Mouse (Mus musculus): ENCODE data around the gene Lrrc8b. TPM values are rescaled to one million over a fixed set of nuclear protein-coding genes. Genes with fewer than 3 reads are reported as not detected.
A peak's percentile ranks its signal among the peaks of the same experiment; 100 is the strongest.

The Lrrc8b gene
- polyA plus RNA-seq, 1 experiment from 2014 or later, result 23.0 TPM

DNA sequence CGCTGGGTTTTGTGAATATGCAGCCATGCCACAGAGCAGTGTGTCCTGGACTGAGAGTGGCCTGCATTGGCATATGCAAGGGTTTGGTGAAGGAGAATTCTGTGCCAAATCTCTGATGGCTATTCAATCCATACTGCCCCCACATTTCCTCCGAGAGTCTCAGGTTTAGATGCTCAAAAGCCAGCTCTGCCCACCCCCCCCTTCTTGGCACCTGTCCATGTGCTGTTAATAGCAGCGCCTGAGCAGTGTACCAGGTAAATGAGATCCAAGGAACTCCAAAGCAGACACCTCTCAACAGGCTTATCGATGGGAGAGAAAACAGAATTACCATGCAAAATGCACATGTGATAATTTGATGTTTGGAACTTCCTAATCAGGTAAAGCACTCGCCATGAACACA, 74.6 kb downstream of the Lrrc8b start:
- H3K4me1 ChIP-seq (replicated peaks; ENCODE audit: control insufficient read depth, insufficient read depth, low read length), result peaks cover 14% of the 10 kb centered on the region; the same call in 1 of the 2 replicates
- DNase-seq (ENCODE audit: low spot score), result no peak
- no peak for ATAC-seq (ENCODE audit: low FRiP score)
- no peak overlapping the region for H3K9ac ChIP-seq
- no peak overlapping the region for H3K4me3 ChIP-seq (replicated peaks; ENCODE audit: low read length)
- WGBS, result 82% methylated on average over 5 of the region's 5 CpGs
- H3K9me3 ChIP-seq (ENCODE audit: control insufficient read depth, low read length), result no peaks in the 10 kb centered on the region
- H3K27ac ChIP-seq, result no peak overlapping the region
- H3K4me2 ChIP-seq (replicated peaks), result no peak overlapping the region
- no peaks in the 10 kb centered on the region for H3K27me3 ChIP-seq (ENCODE audit: control insufficient read depth, insufficient read depth, low read length)
- H3K36me3 ChIP-seq (replicated peaks; ENCODE audit: control insufficient read depth, insufficient read depth), result peaks cover 21% of the 10 kb centered on the region

DNA sequence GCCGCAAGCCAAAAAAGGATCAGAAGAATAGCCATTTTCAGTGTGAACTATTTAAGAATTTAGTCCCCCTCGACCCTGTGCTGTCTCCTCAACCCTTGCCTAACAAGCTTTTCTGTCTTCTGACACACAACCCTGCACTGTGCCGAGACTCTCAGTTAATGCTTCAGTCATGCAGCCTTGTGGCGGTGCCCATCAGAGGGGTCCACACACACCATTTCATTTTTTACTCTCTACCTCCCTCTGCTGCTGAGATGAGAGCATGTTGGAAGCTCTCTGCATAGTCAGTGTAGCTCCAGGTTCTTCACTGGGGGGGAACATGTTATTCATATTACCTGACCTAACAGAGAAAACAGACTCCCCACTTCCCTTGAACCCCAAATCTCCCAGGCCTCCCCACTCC, 75.8 kb downstream of the Lrrc8b start:
- DNase-seq (ENCODE audit: low spot score), result peak; percentile 55
- peaks cover 19% of the 10 kb centered on the region; the same call in 1 of the 2 replicates for H3K4me1 ChIP-seq (replicated peaks; ENCODE audit: control insufficient read depth, insufficient read depth, low read length)
- H3K27me3 ChIP-seq (ENCODE audit: control insufficient read depth, insufficient read depth, low read length), result no peaks in the 10 kb centered on the region
- no peak overlapping the region for H3K4me3 ChIP-seq (replicated peaks; ENCODE audit: low read length)
- 52% methylated on average over 4 of the region's 4 CpGs for WGBS
- peaks cover 11% of the 10 kb centered on the region for H3K36me3 ChIP-seq (replicated peaks; ENCODE audit: control insufficient read depth, insufficient read depth)
- no peaks in the 10 kb centered on the region for H3K9me3 ChIP-seq (ENCODE audit: control insufficient read depth, low read length)
- no peak overlapping the region for H3K4me2 ChIP-seq (replicated peaks)
- H3K27ac ChIP-seq, result no peak overlapping the region
- ATAC-seq (ENCODE audit: low FRiP score), result peak; percentile 53
- H3K9ac ChIP-seq, result no peak overlapping the region

DNA sequence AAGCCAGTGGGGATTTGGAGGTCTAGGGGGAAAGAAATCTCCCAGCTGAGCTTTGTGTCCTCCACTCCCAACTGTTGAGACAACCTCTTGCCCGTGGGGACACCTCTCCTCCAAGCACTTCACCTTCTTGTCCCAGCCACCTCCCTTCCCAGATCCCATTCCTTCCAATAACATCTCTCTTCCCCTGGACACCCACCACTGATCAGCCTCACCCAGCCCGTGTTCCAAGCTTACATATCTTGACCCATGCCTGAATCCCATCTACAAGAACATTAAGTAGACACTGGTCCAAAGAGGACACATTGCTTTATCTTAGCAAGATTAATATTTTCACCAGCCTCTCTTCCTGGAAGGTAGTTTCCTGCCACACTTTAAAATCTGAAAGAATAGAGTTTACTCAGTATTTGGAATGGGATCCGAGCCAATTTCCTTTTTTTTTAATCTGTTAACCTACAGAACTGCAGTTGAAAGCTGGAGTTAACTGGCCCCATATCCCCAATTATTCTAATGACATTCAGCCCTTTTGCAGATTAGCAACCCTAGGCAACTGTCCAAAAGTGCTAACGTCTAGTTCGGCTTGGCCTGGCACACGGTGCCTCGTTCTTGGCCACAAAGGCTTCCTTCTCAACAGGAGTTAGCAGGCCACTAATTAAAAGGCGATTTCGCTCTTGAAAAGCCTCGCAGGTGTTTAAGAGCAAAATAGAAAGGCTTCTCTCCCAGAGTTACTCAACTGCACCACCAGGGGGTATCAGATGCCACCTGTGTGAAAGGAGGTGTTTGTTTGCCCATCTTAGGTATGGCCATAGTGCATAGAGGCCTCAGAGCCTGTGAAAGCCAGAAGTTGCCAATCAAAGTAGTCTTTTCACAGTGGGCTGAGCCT, 77.0 kb downstream of the Lrrc8b start:
- H3K4me1 ChIP-seq (replicated peaks; ENCODE audit: control insufficient read depth, insufficient read depth, low read length), result peaks cover 19% of the 10 kb centered on the region; the same call in 1 of the 2 replicates

DNA sequence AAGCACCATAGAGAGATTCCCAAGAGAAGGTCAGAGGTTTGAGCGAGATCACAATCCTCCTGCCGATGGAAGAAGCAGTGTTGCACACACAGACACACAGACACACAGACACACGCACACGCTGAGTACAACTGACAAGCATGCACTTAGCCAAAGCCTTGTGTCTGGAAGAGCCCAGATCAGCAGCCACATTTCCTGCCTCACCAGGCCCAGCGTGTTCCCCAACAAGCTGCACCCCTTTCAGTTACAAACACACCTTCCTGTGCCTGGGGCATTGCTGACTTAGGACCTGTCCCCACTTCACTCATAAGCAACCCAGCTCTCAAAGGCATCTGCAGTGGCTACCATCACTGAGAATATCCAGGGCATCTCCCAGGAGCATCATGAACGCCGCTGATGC, 77.8 kb downstream of the Lrrc8b start:
- no peak for ATAC-seq (ENCODE audit: low FRiP score)
- WGBS, result 77% methylated on average over 7 of the region's 7 CpGs
- peaks cover 19% of the 10 kb centered on the region; the same call in 1 of the 2 replicates for H3K4me1 ChIP-seq (replicated peaks; ENCODE audit: control insufficient read depth, insufficient read depth, low read length)
- H3K27ac ChIP-seq, result 0 out of 2 replicates have a peak overlapping the region, but pooled peaks have one; percentile 1
- DNase-seq (ENCODE audit: low spot score), result no peak
- no peak overlapping the region for H3K4me2 ChIP-seq (replicated peaks)
- no peak overlapping the region for H3K4me3 ChIP-seq (replicated peaks; ENCODE audit: low read length)
- H3K9ac ChIP-seq, result no peak overlapping the region
- H3K27me3 ChIP-seq (ENCODE audit: control insufficient read depth, insufficient read depth, low read length), result no peaks in the 10 kb centered on the region
- peaks cover 3% of the 10 kb centered on the region; the same call in 1 of the 2 replicates for H3K36me3 ChIP-seq (replicated peaks; ENCODE audit: control insufficient read depth, insufficient read depth)
- H3K9me3 ChIP-seq (ENCODE audit: control insufficient read depth, low read length), result no peaks in the 10 kb centered on the region

More for the DNA sequence above, 77.0 kb downstream of the Lrrc8b start:
- H3K27ac ChIP-seq, result 0 out of 2 replicates have a peak overlapping the region, but pooled peaks have one; percentile 1
- 35% methylated on average over 10 of the region's 10 CpGs for WGBS
- no peak overlapping the region for H3K9ac ChIP-seq
- H3K9me3 ChIP-seq (ENCODE audit: control insufficient read depth, low read length), result no peaks in the 10 kb centered on the region
- H3K27me3 ChIP-seq (ENCODE audit: control insufficient read depth, insufficient read depth, low read length), result no peaks in the 10 kb centered on the region
- no peak overlapping the region for H3K4me3 ChIP-seq (replicated peaks; ENCODE audit: low read length)
- peaks cover 3% of the 10 kb centered on the region; the same call in 1 of the 2 replicates for H3K36me3 ChIP-seq (replicated peaks; ENCODE audit: control insufficient read depth, insufficient read depth)
- peak; percentile 71 for DNase-seq (ENCODE audit: low spot score)
- H3K4me2 ChIP-seq (replicated peaks), result no peak overlapping the region
- ATAC-seq (ENCODE audit: low FRiP score), result peak; percentile 38; the same call in 1 of the 2 replicates

DNA sequence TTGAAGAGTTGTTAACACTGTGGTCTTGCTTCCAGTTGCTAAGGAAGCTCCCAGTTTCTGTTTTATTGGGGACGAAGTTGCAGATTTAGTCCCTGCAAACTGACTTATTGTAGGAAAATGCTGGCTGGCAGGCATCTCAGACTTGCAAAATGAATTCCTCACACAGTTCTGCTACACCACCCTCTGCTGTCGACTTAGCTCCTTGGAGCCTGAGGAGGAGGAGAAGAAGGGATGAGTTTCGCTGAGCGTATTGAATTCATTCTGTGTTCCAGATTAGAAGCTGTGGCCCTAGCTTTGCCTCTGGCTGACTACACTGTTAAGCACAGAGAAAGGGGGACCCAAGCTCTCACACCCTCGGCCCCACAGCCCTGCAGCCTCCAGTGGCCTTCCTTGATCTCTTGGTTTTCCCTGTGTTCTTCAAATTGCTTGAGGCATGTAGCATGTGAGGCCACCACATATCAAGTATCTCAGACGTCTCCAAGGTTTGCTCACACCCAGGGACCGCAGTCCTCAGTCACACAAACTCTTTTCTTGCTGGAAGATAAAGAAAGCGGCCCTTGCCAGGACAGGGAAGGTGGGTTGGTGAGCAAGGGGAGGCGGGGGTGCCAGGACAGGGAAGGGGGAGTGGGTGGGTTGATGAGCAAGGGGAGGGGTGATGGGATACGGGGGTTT, 78.8 kb downstream of the Lrrc8b start:
- Histone ChIP-seq H3K4me2 (replicated peaks) (peak overlapping the region; percentile 48; the same call in 1 of the 2 replicates), H3K4me3 (replicated peaks; ENCODE audit: low read length) (no peak overlapping the region), H3K27ac (no peak overlapping the region), H3K9ac (no peak overlapping the region), H3K36me3 (replicated peaks; ENCODE audit: control insufficient read depth, insufficient read depth) (peaks cover 3% of the 10 kb centered on the region; the same call in 1 of the 2 replicates), H3K9me3 (ENCODE audit: control insufficient read depth, low read length) (no peaks in the 10 kb centered on the region), H3K4me1 (replicated peaks; ENCODE audit: control insufficient read depth, insufficient read depth, low read length) (peaks cover 23% of the 10 kb centered on the region), H3K27me3 (ENCODE audit: control insufficient read depth, insufficient read depth, low read length) (no peaks in the 10 kb centered on the region)
- ATAC-seq (ENCODE audit: low FRiP score), result no peak
- 30% methylated on average over 10 of the region's 10 CpGs for WGBS
- no peak for DNase-seq (ENCODE audit: low spot score)

DNA sequence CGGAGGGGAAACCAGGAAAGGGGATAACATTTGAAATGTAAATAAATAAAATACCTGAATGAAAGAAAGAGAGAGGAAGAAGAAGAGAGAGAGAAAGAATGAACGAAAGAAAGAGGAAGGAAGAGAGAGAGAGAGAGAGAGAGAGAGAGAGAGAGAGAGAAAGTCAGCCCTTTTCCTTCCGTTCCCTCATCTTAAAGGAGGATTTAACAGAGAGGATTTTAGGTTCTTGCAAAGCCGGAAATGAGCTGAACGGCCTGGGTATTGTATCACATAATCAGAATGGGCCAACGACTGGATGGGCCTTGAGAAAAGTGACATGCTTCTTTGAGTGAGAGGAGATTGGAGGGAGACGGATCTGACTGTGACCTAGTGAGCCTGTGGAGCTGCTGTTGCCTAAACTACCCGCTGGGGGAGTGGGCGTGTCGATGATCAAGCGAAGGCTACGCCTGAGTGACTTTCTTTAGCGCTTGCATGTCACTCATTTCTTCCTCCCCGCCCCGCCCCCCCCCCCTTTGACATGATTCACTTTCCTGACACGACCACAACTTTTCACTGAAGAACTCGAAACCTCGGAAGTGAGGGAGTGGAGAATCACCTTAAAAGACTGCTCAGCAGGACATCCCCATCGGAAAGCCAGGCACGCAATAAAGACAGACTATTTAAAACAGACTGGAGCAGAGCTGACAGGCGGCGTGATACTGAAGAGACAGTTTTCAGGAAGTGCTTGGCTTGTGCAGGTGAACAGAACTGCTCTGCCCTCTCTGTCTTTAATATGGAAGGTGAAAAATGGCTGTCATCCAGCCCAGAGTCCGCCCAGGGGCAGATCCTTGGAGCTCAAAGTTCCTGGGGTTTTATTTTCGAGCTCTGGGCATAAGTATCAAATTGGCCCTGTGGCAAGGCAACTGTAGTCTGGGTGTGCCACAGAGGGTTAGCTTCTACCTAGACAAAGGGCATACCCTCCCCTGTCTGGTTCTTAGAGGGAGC, 79.6 kb downstream of the Lrrc8b start:
- Histone ChIP-seq H3K9ac (peak overlapping the region; percentile 31; the same call in 1 of the 2 replicates), H3K36me3 (replicated peaks; ENCODE audit: control insufficient read depth, insufficient read depth) (peaks cover 3% of the 10 kb centered on the region; the same call in 1 of the 2 replicates), H3K4me1 (replicated peaks; ENCODE audit: control insufficient read depth, insufficient read depth, low read length) (peaks cover 25% of the 10 kb centered on the region), H3K27me3 (ENCODE audit: control insufficient read depth, insufficient read depth, low read length) (no peaks in the 10 kb centered on the region), H3K27ac (no peak overlapping the region), H3K9me3 (ENCODE audit: control insufficient read depth, low read length) (no peaks in the 10 kb centered on the region), H3K4me3 (replicated peaks; ENCODE audit: low read length) (peak overlapping the region; percentile 9; the same call in 1 of the 2 replicates), H3K4me2 (replicated peaks) (peak overlapping the region; percentile 48)
- WGBS, result 5% methylated on average over 22 of the region's 24 CpGs
- DNase-seq (ENCODE audit: low spot score), result peak; percentile 68
- ATAC-seq (ENCODE audit: low FRiP score), result peak; percentile 77

DNA sequence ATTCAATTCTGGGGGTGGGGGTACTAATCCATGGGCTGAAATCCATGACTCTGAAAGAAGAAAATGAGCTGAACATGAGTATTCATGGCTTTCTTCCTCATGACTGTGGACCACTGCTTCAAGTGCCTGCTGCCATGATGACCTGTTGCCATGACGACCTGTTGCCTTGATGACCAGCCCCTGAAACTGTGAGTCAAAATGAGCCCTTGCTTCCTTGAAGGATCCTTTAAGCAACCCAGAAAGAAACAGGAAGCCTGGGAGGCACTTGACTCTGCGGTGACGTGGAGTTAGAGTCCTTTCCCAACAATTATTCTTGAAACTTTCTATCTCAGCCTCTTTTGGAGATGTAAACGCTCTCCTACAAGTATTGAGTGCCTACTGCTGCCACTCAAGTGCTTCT, 80.6 kb downstream of the Lrrc8b start:
- 71% methylated on average over 4 of the region's 4 CpGs for WGBS
- no peak overlapping the region for H3K4me2 ChIP-seq (replicated peaks)
- no peak for DNase-seq (ENCODE audit: low spot score)
- no peak overlapping the region for H3K4me3 ChIP-seq (replicated peaks; ENCODE audit: low read length)
- H3K27ac ChIP-seq, result no peak overlapping the region
- no peaks in the 10 kb centered on the region for H3K36me3 ChIP-seq (replicated peaks; ENCODE audit: control insufficient read depth, insufficient read depth)
- ATAC-seq (ENCODE audit: low FRiP score), result no peak
- peaks cover 32% of the 10 kb centered on the region for H3K4me1 ChIP-seq (replicated peaks; ENCODE audit: control insufficient read depth, insufficient read depth, low read length)
- no peaks in the 10 kb centered on the region for H3K9me3 ChIP-seq (ENCODE audit: control insufficient read depth, low read length)
- H3K27me3 ChIP-seq (ENCODE audit: control insufficient read depth, insufficient read depth, low read length), result no peaks in the 10 kb centered on the region
- no peak overlapping the region for H3K9ac ChIP-seq

DNA sequence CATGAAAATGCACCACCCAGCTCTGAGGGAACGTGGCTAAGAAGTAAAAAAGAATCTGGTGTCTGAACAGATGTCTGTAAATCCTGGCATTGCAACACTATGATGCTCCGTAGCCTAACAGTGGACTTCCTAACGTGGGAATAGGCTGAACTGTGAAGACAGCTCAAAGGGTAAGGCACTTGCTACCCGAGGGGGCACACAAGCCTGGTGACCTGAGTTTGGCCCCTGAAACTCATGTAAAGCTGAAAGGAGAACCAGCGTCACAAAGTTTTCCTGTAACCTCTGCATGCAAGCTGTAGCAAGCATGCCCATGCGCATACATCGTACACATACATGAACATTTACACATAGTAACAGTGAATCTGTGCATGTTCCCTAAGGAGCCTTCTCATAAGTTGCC, 81.0 kb downstream of the Lrrc8b start:
- H3K9ac ChIP-seq, result no peak overlapping the region
- H3K36me3 ChIP-seq (replicated peaks; ENCODE audit: control insufficient read depth, insufficient read depth), result no peaks in the 10 kb centered on the region
- ATAC-seq (ENCODE audit: low FRiP score) (no peak), DNase-seq (ENCODE audit: low spot score) (no peak)
- no peaks in the 10 kb centered on the region for H3K27me3 ChIP-seq (ENCODE audit: control insufficient read depth, insufficient read depth, low read length)
- H3K4me3 ChIP-seq (replicated peaks; ENCODE audit: low read length), result no peak overlapping the region
- H3K27ac ChIP-seq, result no peak overlapping the region
- no peaks in the 10 kb centered on the region for H3K9me3 ChIP-seq (ENCODE audit: control insufficient read depth, low read length)
- no peak overlapping the region for H3K4me2 ChIP-seq (replicated peaks)
- peaks cover 32% of the 10 kb centered on the region for H3K4me1 ChIP-seq (replicated peaks; ENCODE audit: control insufficient read depth, insufficient read depth, low read length)
- WGBS, result 65% methylated on average over 7 of the region's 7 CpGs

All from hindbrain, embryonic 14.5 days (tissue).